Mouse (Mus musculus) layer of hippocampus, adult 8-10 months (tissue): ENCODE measurements at regions not wholly inside any gene's neighbourhood (a gene's known extent, or its start where the extent isn't known, plus 50 kb on each side); places are given as distances from the start of the nearest gene placed in this dataset.
A peak's percentile ranks its signal among the peaks of the same experiment; 100 is the strongest.

ENCODE experiments used
- DNase-seq, 2 experiments: peaks; one replicate each; pipeline ENCODE4 v3.0.0; 2022; ENCODE audit warnings: low spot score in 2 of 2

- peak in 1 of 2 experiments; percentile 5 for DNase-seq
Measured at GRCm38 (mm10) chr9:25374161-25374560, 107.2 kb upstream of the Eepd1 start.

GRCm38 (mm10) chr9:25376209-25376608, 105.1 kb upstream of the Eepd1 start:
- no peak for DNase-seq

- DNase-seq, result peak; percentile 13 to 34
Measured at GRCm38 (mm10) chr9:25377771-25378747, 103.3 kb upstream of the Eepd1 start.

GRCm38 (mm10) chr9:25385333-25385732, 96.0 kb upstream of the Eepd1 start:
- no peak for DNase-seq

GRCm38 (mm10) chr9:25387876-25388650, 93.3 kb upstream of the Eepd1 start:
- no peak for DNase-seq

GRCm38 (mm10) chr9:25389351-25389750, 92.0 kb upstream of the Eepd1 start:
- no peak for DNase-seq

GRCm38 (mm10) chr9:25400647-25401335, 80.6 kb upstream of the Eepd1 start:
- DNase-seq, result peak in 1 of 2 experiments; percentile 13

GRCm38 (mm10) chr9:25405848-25406247, 75.5 kb upstream of the Eepd1 start:
- DNase-seq, result no peak

GRCm38 (mm10) chr9:25408518-25408917, 72.8 kb upstream of the Eepd1 start:
- DNase-seq, result peak; percentile 21 to 42

- no peak for DNase-seq
Measured at GRCm38 (mm10) chr9:25409729-25410128, 71.6 kb upstream of the Eepd1 start.

GRCm38 (mm10) chr9:25413873-25414272, 67.5 kb upstream of the Eepd1 start:
- no peak for DNase-seq

- no peak for DNase-seq
Measured at GRCm38 (mm10) chr9:25414315-25414714, 67.0 kb upstream of the Eepd1 start.

GRCm38 (mm10) chr9:25426941-25427340, 54.4 kb upstream of the Eepd1 start:
- no peak for DNase-seq

- DNase-seq, result peak; percentile 52 to 58
Measured at GRCm38 (mm10) chr9:25429450-25430213, 51.7 kb upstream of the Eepd1 start.
